Mouse (Mus musculus): ENCODE measurements at regions not wholly inside any gene's neighbourhood (a gene's known extent, or its start where the extent isn't known, plus 50 kb on each side); places are given as distances from the start of the nearest gene placed in this dataset.
A peak's percentile ranks its signal among the peaks of the same experiment; 100 is the strongest.

DNA sequence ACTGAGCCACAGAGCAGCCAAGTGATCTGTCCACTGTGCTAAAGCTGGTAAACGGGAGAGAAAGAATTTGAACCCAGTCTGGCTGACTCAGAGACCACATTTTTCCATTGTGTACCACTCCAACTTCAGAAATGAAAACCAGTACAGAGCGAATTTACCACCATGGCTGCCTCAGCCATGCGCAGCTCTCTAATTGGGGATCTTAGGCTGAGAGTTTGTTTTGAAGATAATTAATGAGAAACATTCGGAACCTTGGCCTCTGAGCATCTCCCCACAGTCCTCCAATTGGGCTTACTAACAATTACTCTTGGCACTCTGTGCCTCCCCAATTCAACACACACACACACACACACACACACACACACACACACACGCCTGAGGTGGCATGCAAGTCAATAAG is 128.3 kb downstream of the Mtx3 start:
- no peak for ATAC-seq (replicated peaks; ENCODE audit: poor library complexity)

DNA sequence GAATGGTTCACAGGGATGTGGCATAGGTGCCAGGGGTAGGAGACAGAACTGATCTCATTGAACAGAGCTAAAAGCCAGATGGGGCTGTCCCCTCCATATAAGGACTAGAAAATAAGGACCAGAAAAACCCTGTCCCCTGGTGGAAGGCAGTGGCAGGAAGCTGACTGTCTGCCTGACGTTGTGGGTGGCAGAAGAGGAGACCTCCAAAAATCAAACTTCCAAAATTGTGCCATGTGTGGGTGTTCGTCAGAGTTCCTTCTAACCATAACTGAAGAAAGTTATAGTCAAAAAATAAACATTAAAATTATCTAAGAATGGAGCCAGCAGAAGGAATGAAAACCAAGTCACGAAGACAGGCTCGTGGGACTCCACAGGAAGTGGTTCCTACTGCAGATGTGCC is 129.2 kb downstream of the Mtx3 start:
- no peak for ATAC-seq (replicated peaks; ENCODE audit: poor library complexity)

DNA sequence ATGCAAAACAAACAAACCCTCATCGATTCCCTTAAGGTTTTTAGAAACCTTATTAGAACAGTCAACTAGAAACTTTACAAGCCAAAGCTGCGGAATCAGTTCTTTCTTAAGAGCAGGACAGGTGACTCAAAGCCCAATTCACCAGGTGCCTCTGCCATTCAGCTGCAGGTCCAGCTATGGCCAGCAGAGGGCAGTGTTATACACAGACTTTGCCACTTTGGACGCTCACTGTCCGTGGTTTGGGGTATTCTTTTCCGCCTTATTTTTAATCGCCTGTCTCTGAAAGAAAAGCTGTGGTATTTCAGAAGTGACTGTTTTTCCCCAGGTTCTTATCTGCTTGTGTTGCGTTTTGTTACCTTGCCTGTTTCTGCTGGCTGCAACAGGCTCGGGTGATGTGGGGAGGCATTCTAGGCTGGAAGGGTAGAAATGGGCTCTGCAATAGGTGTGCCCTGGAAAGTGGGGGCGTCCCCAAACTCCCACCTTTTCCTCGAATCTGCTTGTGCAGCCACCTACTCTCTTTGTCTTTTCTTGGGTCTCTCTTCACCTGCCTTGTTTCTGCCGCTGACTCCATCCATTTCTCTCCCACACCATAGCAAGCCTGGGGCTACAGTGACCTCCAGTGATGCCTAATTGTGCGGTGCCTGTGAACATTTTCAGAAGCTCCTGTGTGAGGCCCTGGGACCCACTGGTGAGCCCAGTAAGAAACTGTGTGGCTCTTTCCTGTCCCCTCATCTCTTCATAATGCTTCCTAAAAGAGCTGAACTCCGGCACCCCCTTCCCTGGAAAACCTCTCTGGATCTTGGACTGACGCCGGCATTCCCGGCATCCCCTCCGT is 142.4 kb downstream of the Mtx3 start:
- ATAC-seq (replicated peaks; ENCODE audit: poor library complexity), result peak; percentile 99

DNA sequence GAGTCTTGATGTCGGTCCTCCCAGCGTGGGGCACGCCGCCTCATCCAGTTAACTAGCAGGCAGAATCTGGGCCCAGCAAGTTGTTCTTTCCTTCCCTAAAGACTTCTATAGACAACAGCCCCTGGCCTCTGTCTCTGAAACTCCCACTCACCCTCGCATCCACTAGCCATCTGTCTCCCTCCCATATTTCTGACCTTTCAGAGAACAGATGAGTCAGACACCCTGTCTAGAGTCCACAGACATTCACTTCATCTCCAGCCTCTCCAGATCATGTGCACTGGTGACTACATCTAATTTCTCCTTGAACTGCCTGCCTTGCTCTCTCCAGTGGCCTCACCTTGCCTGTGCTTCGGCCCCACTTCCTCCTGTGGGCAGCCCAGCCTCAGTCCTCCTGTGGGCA is 143.1 kb downstream of the Mtx3 start:
- no peak for ATAC-seq (replicated peaks; ENCODE audit: poor library complexity)

DNA sequence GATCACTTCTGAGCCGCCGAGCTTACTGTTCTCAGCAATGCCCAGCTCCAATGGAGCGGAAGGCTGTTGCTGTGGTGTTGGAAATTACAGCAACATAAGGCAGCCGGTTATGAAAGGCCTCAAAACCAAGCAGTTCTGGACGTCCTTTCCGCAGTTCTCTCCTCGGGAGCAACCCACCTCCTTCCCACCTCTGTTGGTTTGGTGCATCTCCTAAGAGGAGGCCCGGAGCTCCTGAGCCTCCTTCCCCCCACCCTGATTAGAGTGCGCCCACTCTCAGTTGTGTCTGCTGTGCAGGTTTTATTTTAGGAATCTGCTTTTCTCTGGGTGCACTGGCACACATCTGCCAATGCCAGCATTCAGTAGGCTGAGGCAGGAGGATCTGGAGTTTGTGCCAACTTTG is 144.0 kb downstream of the Mtx3 start:
- no peak for ATAC-seq (replicated peaks; ENCODE audit: poor library complexity)

DNA sequence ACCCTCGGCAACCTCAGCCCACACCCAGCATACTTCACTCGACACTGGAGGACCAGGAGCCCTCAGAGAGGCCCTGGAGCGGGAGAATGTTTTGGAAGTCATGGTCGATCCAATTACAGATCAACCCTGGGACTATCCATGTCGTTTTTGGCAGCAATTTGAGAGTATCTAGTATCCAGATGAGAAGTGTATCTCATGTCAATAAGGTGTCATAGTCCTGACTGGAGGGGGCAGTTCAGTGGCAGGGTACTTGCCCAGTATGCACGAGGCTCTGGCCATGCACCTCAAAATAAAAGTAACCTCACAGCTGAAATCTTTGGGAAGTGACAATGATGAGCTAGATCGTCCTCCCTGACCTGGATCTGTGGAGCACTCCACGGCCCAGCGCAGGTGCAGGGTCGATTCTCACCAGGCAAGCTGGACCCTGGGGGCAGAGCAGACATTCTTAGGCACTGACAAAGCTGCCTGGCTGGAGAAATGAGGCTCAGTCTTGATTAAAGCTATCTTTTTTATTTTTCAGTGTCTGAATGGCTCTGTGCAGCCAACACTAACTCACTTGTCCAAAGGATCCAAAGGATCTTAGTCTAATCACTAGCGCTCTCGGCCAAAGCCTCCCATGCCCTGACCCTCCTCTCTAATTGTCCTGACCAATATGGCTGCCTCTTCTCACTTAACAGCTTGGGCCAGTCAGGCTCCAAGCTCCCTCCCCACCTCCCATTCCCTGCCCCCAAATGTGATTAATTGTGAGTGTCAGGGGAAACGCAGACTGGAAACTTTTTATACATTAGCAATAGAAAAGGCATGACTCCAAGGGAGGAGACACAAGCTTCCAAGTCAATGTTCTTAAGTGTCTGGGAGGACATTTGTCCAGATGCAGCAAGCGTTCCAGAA is 146.0 kb downstream of the Mtx3 start:
- no peak for ATAC-seq (replicated peaks; ENCODE audit: poor library complexity)

All from megakaryocyte progenitor cell, adult 5-6 weeks (primary cell).